Mouse (Mus musculus): Measurements from ENCODE around the gene Gm21974. TPM values are rescaled to one million over a fixed set of nuclear protein-coding genes. Genes with fewer than 3 reads are reported as not detected.

Gm21974 gene
- total RNA-seq, 2 experiments from 2014 or later: not detected

DNA sequence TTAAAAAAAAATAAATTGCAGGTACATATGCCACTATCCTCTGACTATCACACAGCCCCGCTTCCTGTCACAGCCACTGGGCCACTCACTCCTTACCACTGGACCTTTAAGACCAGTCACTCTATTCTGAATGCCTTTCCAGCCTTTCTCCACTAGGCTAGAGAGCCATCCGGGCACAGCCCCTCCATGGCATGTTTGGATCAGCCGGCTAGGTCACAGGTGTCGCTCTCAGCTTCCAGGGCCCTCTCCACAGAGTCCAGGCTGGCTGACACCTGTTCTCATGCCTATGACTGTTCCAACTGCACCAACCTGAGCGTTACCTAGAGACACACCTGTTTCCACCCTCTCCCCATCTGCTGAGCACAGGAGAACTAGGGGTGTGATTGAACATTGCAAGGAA, 33.3 kb upstream of the Gm21974 start:
- no peak overlapping the region for H3K27ac ChIP-seq
- no peak for DNase-seq (ENCODE audit: extremely low spot score in 1 of 2, low spot score in 2 of 2)
- TF ChIP-seq CTCF (IDR thresholded peaks at IDR 0.05): no peak; the same call in 1 of the 2 replicates
- no peak overlapping the region for H3K4me3 ChIP-seq
- intact Hi-C loops (cut with DNase I): no loop called here

DNA sequence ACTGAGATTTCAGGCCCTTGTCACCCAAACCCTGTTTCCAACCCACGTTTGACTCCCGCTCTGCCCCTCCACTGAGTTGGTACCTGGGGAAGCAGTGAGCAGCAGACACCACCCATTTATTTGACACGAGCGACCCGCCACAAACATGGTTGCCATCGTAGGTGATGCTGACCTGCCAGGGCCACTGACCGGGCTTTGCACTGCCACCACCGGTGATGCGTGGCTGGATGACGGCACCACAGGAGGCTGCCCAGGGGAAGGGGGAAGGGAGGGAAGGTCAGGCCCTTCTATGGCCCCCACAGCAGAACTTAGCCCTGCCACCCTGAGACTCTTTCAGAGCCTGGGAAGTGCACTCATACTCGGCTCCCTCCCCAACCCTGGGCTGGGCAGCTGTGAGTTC, 32.5 kb upstream of the Gm21974 start:
- intact Hi-C loops (cut with DNase I): no loop called here

GRCm38 (mm10) chr7:127926846-127927245, 31.6 kb upstream of the Gm21974 start:
- Histone ChIP-seq H3K4me3 (no peak overlapping the region), H3K27ac (no peak overlapping the region)
- TF ChIP-seq CTCF (IDR thresholded peaks at IDR 0.05): no peak
- DNase-seq (ENCODE audit: extremely low spot score in 1 of 2, low spot score in 2 of 2): no peak
- intact Hi-C loops (cut with DNase I): no loop called here

More for the DNA sequence above, 32.5 kb upstream of the Gm21974 start:
- Histone ChIP-seq H3K27ac (no peak overlapping the region), H3K4me3 (no peak overlapping the region)
- TF ChIP-seq CTCF (IDR thresholded peaks at IDR 0.05): no peak
- no peak for DNase-seq (ENCODE audit: extremely low spot score in 1 of 2, low spot score in 2 of 2)

DNA sequence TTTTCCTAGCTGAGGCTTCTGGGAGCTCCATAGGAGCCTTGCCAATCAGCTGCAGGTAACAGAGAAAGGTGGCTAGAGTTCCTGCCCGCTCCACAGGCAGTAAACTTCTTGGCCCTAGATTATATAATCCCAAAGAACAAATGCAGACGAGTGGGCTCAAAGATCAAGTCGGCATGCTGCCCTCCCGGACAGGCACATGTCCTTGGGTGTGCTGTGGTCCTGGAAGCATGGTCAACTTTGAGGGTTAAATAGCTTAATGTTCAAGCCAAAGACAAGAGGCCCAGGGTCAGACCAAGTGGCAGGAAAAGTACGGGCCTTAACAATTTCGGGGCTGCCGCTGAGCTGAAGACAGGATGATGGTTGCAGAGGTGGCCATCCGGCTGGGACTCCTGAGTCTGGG, 30.8 kb upstream of the Gm21974 start:
- intact Hi-C loops (cut with DNase I): no loop called here
- TF ChIP-seq CTCF (IDR thresholded peaks at IDR 0.05): no peak
- no peak overlapping the region for H3K4me3 ChIP-seq
- no peak for DNase-seq (ENCODE audit: extremely low spot score in 1 of 2, low spot score in 2 of 2)
- H3K27ac ChIP-seq: no peak overlapping the region

- Histone ChIP-seq H3K27ac (no peak overlapping the region), H3K4me3 (no peak overlapping the region)
- intact Hi-C loops (cut with DNase I): no loop called here
- DNase-seq (ENCODE audit: extremely low spot score in 1 of 2, low spot score in 2 of 2): no peak
- TF ChIP-seq CTCF (IDR thresholded peaks at IDR 0.05): no peak
These were observed 30.0 kb upstream of the Gm21974 start for GRCm38 (mm10) chr7:127925252-127925651.

GRCm38 (mm10) chr7:127923714-127924113, 28.5 kb upstream of the Gm21974 start:
- intact Hi-C loops (cut with DNase I): no loop called here
- no peak for DNase-seq (ENCODE audit: extremely low spot score in 1 of 2, low spot score in 2 of 2)
- H3K4me3 ChIP-seq: no peak overlapping the region
- no peak overlapping the region for H3K27ac ChIP-seq
- TF ChIP-seq CTCF (IDR thresholded peaks at IDR 0.05): no peak

- TF ChIP-seq CTCF (IDR thresholded peaks at IDR 0.05): no peak
- peak overlapping the region; percentile 44 for H3K27ac ChIP-seq
- no peak for DNase-seq (ENCODE audit: extremely low spot score in 1 of 2, low spot score in 2 of 2)
- H3K4me3 ChIP-seq: no peak overlapping the region
- intact Hi-C loops (cut with DNase I): no loop called here
These were observed 27.4 kb upstream of the Gm21974 start for GRCm38 (mm10) chr7:127922451-127923275.

DNA sequence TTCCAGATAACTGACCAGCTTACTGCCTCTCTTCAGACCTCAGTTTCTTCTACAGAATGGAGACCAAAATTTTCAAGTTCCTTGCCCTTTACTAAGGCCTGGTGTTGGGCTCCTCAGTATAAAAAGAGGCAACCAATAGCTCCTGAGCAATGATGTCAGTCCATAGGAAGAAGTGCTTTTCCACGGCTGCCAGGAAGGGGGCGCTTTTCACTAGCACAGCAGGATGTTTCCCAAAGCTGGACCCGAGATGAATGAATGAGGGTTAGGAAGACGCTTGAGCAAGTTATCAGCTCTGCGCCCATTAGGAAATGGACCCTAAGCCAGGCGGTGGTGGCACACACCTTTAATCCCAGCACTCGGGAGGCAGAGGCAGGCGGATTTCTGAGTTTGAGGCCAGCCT, 26.3 kb upstream of the Gm21974 start:
- no peak overlapping the region for H3K27ac ChIP-seq
- H3K4me3 ChIP-seq: no peak overlapping the region
- intact Hi-C loops (cut with DNase I): no loop called here
- TF ChIP-seq CTCF (IDR thresholded peaks at IDR 0.05): peak; percentile 43
- no peak for DNase-seq (ENCODE audit: extremely low spot score in 1 of 2, low spot score in 2 of 2)

DNA sequence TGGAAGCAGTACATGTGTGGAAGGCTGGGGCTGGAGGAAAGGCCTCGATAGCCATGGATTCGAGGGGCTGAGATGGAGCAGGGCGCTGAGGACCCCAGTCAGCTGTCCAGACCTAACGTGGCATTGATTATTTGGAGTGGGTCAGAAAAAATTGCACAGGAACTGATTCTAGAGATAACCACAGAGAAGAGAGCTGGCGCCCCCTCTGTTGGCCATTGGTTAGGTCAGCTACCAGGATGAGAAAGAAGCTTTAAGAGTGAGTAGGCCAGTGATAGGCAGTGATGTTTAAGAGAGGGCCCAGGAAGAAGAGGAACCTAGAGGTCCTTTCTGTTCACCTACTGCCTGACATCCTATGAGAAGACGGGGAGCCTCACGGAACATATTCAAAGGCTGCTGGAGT, 24.0 kb upstream of the Gm21974 start:
- TF ChIP-seq CTCF (IDR thresholded peaks at IDR 0.05): peak; percentile 43
- DNase-seq (ENCODE audit: extremely low spot score in 1 of 2, low spot score in 2 of 2): no peak
- no peak overlapping the region for H3K27ac ChIP-seq
- no peak overlapping the region for H3K4me3 ChIP-seq
- intact Hi-C loops (cut with DNase I): no loop called here

DNA sequence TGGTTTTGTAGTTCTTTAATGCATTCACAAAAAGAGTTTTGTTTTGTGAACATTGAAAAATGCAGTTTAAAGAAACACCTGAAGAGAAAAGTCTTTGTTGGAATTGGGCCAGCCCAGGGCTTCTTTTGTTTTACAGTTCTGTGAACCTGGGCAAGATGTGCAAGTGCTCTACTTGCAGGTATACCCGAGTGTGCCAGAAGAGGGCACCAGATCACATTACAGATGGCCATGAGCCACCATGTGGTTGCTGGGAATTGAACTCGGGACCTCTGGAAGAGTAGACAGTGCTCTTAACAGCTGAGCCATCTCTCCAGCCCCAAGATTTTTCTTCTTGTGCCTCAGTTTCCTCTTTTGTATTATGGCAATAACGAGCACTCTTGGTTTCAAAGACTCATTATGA, 22.9 kb upstream of the Gm21974 start:
- H3K27ac ChIP-seq: no peak overlapping the region
- peak; percentile 56 for TF ChIP-seq CTCF (IDR thresholded peaks at IDR 0.05)
- no peak overlapping the region for H3K4me3 ChIP-seq
- intact Hi-C loops (cut with DNase I): no loop called here
- DNase-seq (ENCODE audit: extremely low spot score in 1 of 2, low spot score in 2 of 2): no peak

DNA sequence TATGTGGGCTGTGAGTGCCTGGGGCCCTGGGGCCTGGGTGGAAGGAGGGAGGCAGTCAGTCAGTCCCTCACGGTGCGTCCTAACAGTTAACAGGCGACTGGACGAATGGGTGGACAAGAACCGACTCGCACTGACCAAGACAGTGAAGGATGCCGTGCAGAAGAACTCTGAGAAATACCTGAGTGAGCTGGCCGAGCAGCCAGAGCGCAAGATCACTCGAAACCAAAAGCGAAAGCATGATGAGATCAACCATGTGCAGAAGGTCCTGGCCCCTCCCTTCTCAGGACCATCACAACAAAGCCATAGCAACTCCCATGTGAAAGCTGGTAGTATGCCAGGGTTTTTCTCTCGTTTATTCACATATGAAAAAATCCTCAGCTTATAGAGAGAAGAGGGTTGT, 20.0 kb upstream of the Gm21974 start:
- TF ChIP-seq CTCF (IDR thresholded peaks at IDR 0.05): no peak
- no peak overlapping the region for H3K4me3 ChIP-seq
- intact Hi-C loops (cut with DNase I): no loop called here
- H3K27ac ChIP-seq: no peak overlapping the region
- DNase-seq (ENCODE audit: extremely low spot score in 1 of 2, low spot score in 2 of 2): no peak

DNA sequence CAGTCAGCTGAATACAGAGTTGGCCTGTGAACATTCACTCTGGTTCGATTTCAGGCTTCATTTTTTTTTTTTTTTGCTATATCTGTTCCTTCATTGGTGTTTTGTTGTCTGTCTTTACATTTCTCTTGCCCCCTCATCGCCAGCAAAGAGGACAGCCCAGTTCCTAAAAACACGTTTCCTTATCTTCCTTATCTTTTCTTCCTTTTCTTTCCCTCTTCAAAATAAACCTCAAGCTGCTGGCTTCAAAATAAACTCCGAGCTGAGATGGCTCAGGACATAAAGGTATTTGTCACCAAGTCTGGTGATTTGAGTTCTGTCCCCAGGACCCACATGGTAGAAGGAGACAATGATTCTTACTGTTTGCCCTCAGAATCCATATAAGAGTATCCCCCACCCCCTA, 17.7 kb upstream of the Gm21974 start:
- intact Hi-C loops (cut with DNase I): loop anchor here (2.0 kb wide), 3 partner anchors 22 to 54 kb away; partner anchors contain the start of genes Fus, Zfp646 and Zfp668
- Histone ChIP-seq H3K27ac (peak overlapping the region; percentile 98), H3K4me3 (peak overlapping the region; percentile 92)
- no peak for TF ChIP-seq CTCF (IDR thresholded peaks at IDR 0.05)
- no peak for DNase-seq (ENCODE audit: extremely low spot score in 1 of 2, low spot score in 2 of 2)

Measured in left cerebral cortex, adult 2 months (tissue).